Mouse (Mus musculus) liver, postnatal 0 days (tissue): ENCODE results near the gene Vmn1r48. TPM values are rescaled to one million over a fixed set of nuclear protein-coding genes. Genes with fewer than 3 reads are reported as not detected.
"Not testable (repeated sequence)": the region's sequence is repeated elsewhere in the genome, so short reads cannot be mapped to it uniquely, and the experiment has no call there.

Experiments
- ATAC-seq: fragments of 200-750 bp; cut with Nextera tagmentation; 2 replicates; pipeline ENCODE4 v1.8.0; 2017; ENCODE audit warnings: mild to moderate bottlenecking, moderate library complexity
- DNase-seq: peaks from one replicate; pipeline ENCODE4 v3.0.0-alpha.2; 2016
- H3K27ac ChIP-seq: fragments of 300-500 bp; sonication (generic); 2 replicates; pipeline ENCODE4 v1.5.1; 2014; ENCODE audit warnings: antibody characterized with exemption, moderate library complexity, mild to moderate bottlenecking, low read depth
- H3K27me3 ChIP-seq: fragments of 300-500 bp; sonication (generic); 2 replicates; pipeline ENCODE4 v1.6.1; 2014; ENCODE audit warnings: low read length, control low read depth, mixed read lengths; ENCODE audit not compliant: insufficient read depth
- H3K36me3 ChIP-seq: fragments of 300-500 bp; sonication (generic); replicated peaks from 2 replicates; pipeline ENCODE4 v1.6.1; 2014; ENCODE audit warnings: mild to moderate bottlenecking, control low read depth, low read length, moderate library complexity, mixed read lengths; ENCODE audit not compliant: insufficient read depth
- H3K4me1 ChIP-seq: fragments of 300-500 bp; sonication (generic); 2 replicates; pipeline ENCODE4 v1.6.1; 2014; ENCODE audit warnings: antibody characterized with exemption, mild to moderate bottlenecking, control low read depth; ENCODE audit not compliant: insufficient read depth
- H3K4me2 ChIP-seq: fragments of 300-500 bp; sonication (generic); 2 replicates; pipeline ENCODE4 v1.6.1; 2014; ENCODE audit warnings: low read depth, mild to moderate bottlenecking, low read length, moderate library complexity, mixed read lengths
- H3K4me3 ChIP-seq: fragments of 300-500 bp; sonication (generic); 2 replicates; pipeline ENCODE4 v1.5.1; 2014; ENCODE audit warnings: low read depth, low read length
- H3K9ac ChIP-seq: fragments of 300-500 bp; sonication (generic); replicated peaks from 2 replicates; pipeline ENCODE4 v1.6.1; 2014; ENCODE audit warnings: mild to moderate bottlenecking, moderate library complexity
- H3K9me3 ChIP-seq: fragments of 300-500 bp; sonication (generic); 2 replicates; pipeline ENCODE4 v1.6.1; 2016; ENCODE audit warnings: mild to moderate bottlenecking, control low read depth, low read length, mixed read lengths
- CTCF ChIP-seq: sonication (generic); IDR thresholded peaks from 2 replicates; pipeline ENCODE4 v1.5.1; 2016; ENCODE audit warnings: antibody characterized with exemption, low read depth
- EP300 ChIP-seq: IDR thresholded peaks from 2 replicates; pipeline ENCODE4 v1.6.1; 2016; ENCODE audit warnings: antibody characterized with exemption, low read depth, mild to moderate bottlenecking
- WGBS: fragments of 180-500 bp; shearing (Covaris S2); extraction: QIAGEN DNeasy Blood & Tissue Kit; methylation state at CpG from one replicate; pipeline ENCODE4 v1.1.7; 2014; ENCODE audit not compliant: insufficient replicate concordance; 5-methylcytosine and 5-hydroxymethylcytosine counted together
- polyA plus RNA-seq: library from polyadenylated mRNA; unstranded; fragments of >200 nt; fragmentation: Nextera tagmentation; extraction: Ambion mirVana; gene quantifications from 2 replicates; pipeline ENCODE4 v1.2.1, GENCODE M21; 2015

Vmn1r48 gene
- not detected in 2 replicates for polyA plus RNA-seq

DNA sequence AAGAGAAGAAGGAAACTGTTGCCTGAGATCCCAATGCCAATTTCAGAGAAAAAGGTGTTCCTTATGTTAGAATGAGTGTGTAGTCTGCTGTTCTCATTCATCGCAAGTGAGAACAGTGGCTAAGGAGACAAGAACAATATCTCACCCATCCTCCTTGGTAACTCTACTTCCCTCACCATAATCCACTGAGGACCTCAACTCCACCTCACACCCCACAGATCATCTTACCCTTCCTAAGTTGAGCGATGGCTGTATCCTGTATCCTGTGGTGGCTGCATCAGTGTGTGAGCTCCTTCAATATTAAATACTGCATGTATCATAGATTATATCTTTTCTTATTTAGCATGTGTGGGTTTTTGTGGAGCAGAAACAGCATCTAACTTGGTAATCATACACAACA is at the start of gene Vmn1r48:
TSS of gene Vmn1r48 (minus strand) at position 101 of the 400 bp plus-strand sequence.
- DNase-seq, H3K27me3 ChIP-seq, H3K27ac ChIP-seq, ATAC-seq, H3K4me2 ChIP-seq, H3K4me1 ChIP-seq, H3K4me3 ChIP-seq, H3K36me3 ChIP-seq, H3K9ac ChIP-seq, H3K9me3 ChIP-seq: not testable (repeated sequence)
- no CpG with 5 or more reads among the region's 2 CpGs for WGBS

GRCm38 (mm10) chr6:90078406-90078805 is 41.8 kb upstream of the Vmn1r48 start, which contains the start of gene Vmn1r49:
TSS of gene Vmn1r49 (minus strand) at chr6:90078506.
- Histone ChIP-seq H3K27ac (no peak within 1 kb of the TSS), H3K4me1 (no peaks in the 10 kb centered on the region), H3K4me2 (no peak within 1 kb of the TSS), H3K36me3 (no peaks in the 10 kb centered on the region), H3K9me3 (no peaks in the 10 kb centered on the region), H3K4me3 (no peak within 1 kb of the TSS), H3K27me3 (no peaks in the 10 kb centered on the region), H3K9ac (no peak within 1 kb of the TSS)
- no peak for ATAC-seq
- 65% methylated on average over 4 of the region's 4 CpGs for WGBS
- TF ChIP-seq CTCF (no peak), EP300 (no peak)
- no peak for DNase-seq

DNA sequence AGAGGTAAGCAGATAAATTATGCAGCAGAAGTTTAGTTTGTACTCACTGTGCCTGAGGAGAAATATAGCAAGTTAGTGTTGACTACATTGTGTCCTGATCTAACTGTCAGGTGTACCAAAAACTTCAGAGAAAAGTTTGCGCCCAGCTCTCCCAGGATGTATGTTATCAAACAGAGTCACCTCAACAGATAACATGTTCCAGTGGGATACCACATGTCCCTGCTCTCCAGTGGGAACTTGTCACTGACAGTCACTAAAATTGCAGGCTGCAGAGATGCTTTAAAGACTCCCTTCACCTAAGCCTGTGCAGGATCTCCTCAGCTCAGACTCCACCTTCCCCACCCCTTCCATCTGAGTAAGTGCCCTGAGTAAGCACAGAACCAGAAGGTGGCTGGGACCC is 20.8 kb downstream of the Vmn1r48 start, which contains the start of gene Vmn1r47:
TSS of gene Vmn1r47 (plus strand) at position 301 of the 400 bp plus-strand sequence.
- H3K9me3 ChIP-seq, ATAC-seq, H3K4me1 ChIP-seq, DNase-seq, H3K36me3 ChIP-seq, H3K4me3 ChIP-seq, H3K27ac ChIP-seq, H3K9ac ChIP-seq, H3K4me2 ChIP-seq, H3K27me3 ChIP-seq: not testable (repeated sequence)
- 91% methylated on average over 1 of the region's 1 CpGs for WGBS

- no peak overlapping the region for H3K4me3 ChIP-seq
- no peak for DNase-seq
- H3K27me3 ChIP-seq: no peaks in the 10 kb centered on the region
- H3K9ac ChIP-seq: no peak overlapping the region
- no peaks in the 10 kb centered on the region for H3K36me3 ChIP-seq
- ATAC-seq: no peak
- H3K9me3 ChIP-seq: no peaks in the 10 kb centered on the region
- whole genome bisulfite sequencing: 4% methylated on average over 1 of the region's 1 CpGs
- no peak overlapping the region for H3K4me2 ChIP-seq
- no peak for TF ChIP-seq CTCF
- no peak for TF ChIP-seq EP300
- no peak overlapping the region for H3K27ac ChIP-seq
- no peaks in the 10 kb centered on the region for H3K4me1 ChIP-seq
These were observed 50.7 kb downstream of the Vmn1r48 start for GRCm38 (mm10) chr6:89985989-89986388.

Other genes with a start within 250 kb of the Vmn1r48 start
- not detected in 2 replicates for gene Vmn1r42, start 160.4 kb downstream of the Vmn1r48 start, polyA plus RNA-seq
- not detected in 2 replicates for gene Vmn1r43, start 160.4 kb downstream of the Vmn1r48 start, polyA plus RNA-seq
- not detected in 2 replicates for gene Vmn1r44, start 153.2 kb downstream of the Vmn1r48 start, polyA plus RNA-seq
- not detected in 2 replicates for gene Vmn1r45, start 96.2 kb downstream of the Vmn1r48 start, polyA plus RNA-seq
- not detected in 2 replicates for gene Vmn1r46, start 67.5 kb downstream of the Vmn1r48 start, polyA plus RNA-seq
- gene Vmn1r47, start 20.7 kb downstream of the Vmn1r48 start, polyA plus RNA-seq: not detected in 2 replicates
- gene Vmn1r49, start 41.7 kb upstream of the Vmn1r48 start, polyA plus RNA-seq: not detected in 2 replicates
- not detected in 2 replicates for gene Vmn1r50, start 64.6 kb upstream of the Vmn1r48 start, polyA plus RNA-seq
- not detected in 2 replicates for gene Vmn1r51, start 85.8 kb upstream of the Vmn1r48 start, polyA plus RNA-seq
- not detected in 2 replicates for gene Vmn1r52, start 138.0 kb upstream of the Vmn1r48 start, polyA plus RNA-seq
- gene V1ra8, start 166.0 kb upstream of the Vmn1r48 start, polyA plus RNA-seq: not detected in 2 replicates
- gene Vmn1r53, start 187.6 kb upstream of the Vmn1r48 start, polyA plus RNA-seq: not detected in 2 replicates
- gene Vmn1r54, start 209.5 kb upstream of the Vmn1r48 start, polyA plus RNA-seq: not detected in 2 replicates